Mouse (Mus musculus): Measurements from ENCODE around the gene Nrarp. TPM values are rescaled to one million over a fixed set of nuclear protein-coding genes. Genes with fewer than 3 reads are reported as not detected.

Gene Nrarp
- total and polyA plus RNA-seq, 3 experiments = 0.20 to 3.1 (median 0.35) TPM

- peaks cover under 1% of the 10 kb centered on the region for H3K27me3 ChIP-seq (replicated peaks)
- no peaks in the 10 kb centered on the region for H3K9me3 ChIP-seq (replicated peaks; ENCODE audit: low read length)
- in situ Hi-C loops (cut with MboI; ENCODE audit: low pct_ligation_motif_present, low pct_unique_long_range_greater_than_20kb, low sequenced_read_pairs) (no loop called here), dilution Hi-C loops (cut with MboI; ENCODE audit: extremely low pct_ligation_motif_present, extremely low pct_unique_long_range_greater_than_20kb, low sequenced_read_pairs) (no loop called here)
- no peak overlapping the region for H3K4me3 ChIP-seq (replicated peaks in 1 of 3; ENCODE audit: low read depth in 2 of 3, low read length in 2 of 3, poor library complexity in 1 of 3)
- H3K9ac ChIP-seq (ENCODE audit: insufficient read depth, low read depth) = no peak overlapping the region
- no peak for TF ChIP-seq MAZ (IDR thresholded peaks at IDR 0.05; ENCODE audit: low read depth, low read length)
- TF ChIP-seq SIN3A (IDR thresholded peaks at IDR 0.05; ENCODE audit: low read length) = no peak
- TF ChIP-seq ZKSCAN1 (IDR thresholded peaks at IDR 0.05; ENCODE audit: borderline replicate concordance, low read depth, low read length) = no peak
- no peak for TF ChIP-seq USF2 (conservative IDR thresholded peaks at IDR 0.05; ENCODE audit: low read depth, low read length)
- no peak for TF ChIP-seq RAD21 (IDR thresholded peaks at IDR 0.05; ENCODE audit: low read depth, low read length)
- TF ChIP-seq TCF12 (IDR thresholded peaks at IDR 0.05; ENCODE audit: low read depth, low read length) = no peak
- TF ChIP-seq PAX5 (IDR thresholded peaks at IDR 0.05; ENCODE audit: low read length) = no peak
- TF ChIP-seq SMC3 (IDR thresholded peaks at IDR 0.05; ENCODE audit: low read depth, low read length) = no peak
- no peak for TF ChIP-seq ZMIZ1 (IDR thresholded peaks at IDR 0.05; ENCODE audit: low read depth, low read length)
- no peak for TF ChIP-seq NRF1 (IDR thresholded peaks at IDR 0.05; ENCODE audit: low read depth, low read length)
- TF ChIP-seq EP300 (IDR thresholded peaks at IDR 0.05; ENCODE audit: low read length) = no peak
- no peak for DNase-seq (ENCODE audit: extremely low read depth)
- H3K4me1 ChIP-seq (ENCODE audit: control insufficient read depth in 1 of 2, insufficient read depth in 2 of 2) = no peaks in the 10 kb centered on the region
- H3K79me2 ChIP-seq (replicated peaks; ENCODE audit: control insufficient read depth, extremely low read depth, insufficient read depth, poor library complexity, severe bottlenecking) = no peaks in the 10 kb centered on the region
- no peak overlapping the region for H3K4me2 ChIP-seq (ENCODE audit: insufficient read depth, low read depth, poor library complexity, severe bottlenecking)
- no peaks in the 10 kb centered on the region for H3K36me3 ChIP-seq (replicated peaks in 1 of 2; ENCODE audit: control insufficient read depth in 1 of 2, insufficient read depth in 1 of 2, low read length in 1 of 2)
- no peak overlapping the region for H3K27ac ChIP-seq (ENCODE audit: insufficient read depth, low read depth)
Observed at GRCm38 (mm10) chr2:25131601-25132000, 49.0 kb upstream of the Nrarp start.

GRCm38 (mm10) chr2:25137832-25138231 lies 42.7 kb upstream of the Nrarp start:
- Histone ChIP-seq H3K27me3 (replicated peaks) (peaks cover 4% of the 10 kb centered on the region), H3K36me3 (replicated peaks in 1 of 2; ENCODE audit: control insufficient read depth in 1 of 2, insufficient read depth in 1 of 2, low read length in 1 of 2) (no peaks in the 10 kb centered on the region), H3K27ac (ENCODE audit: insufficient read depth, low read depth) (no peak overlapping the region), H3K79me2 (replicated peaks; ENCODE audit: control insufficient read depth, extremely low read depth, insufficient read depth, poor library complexity, severe bottlenecking) (no peaks in the 10 kb centered on the region), H3K4me2 (ENCODE audit: insufficient read depth, low read depth, poor library complexity, severe bottlenecking) (no peak overlapping the region), H3K4me1 (ENCODE audit: control insufficient read depth in 1 of 2, insufficient read depth in 2 of 2) (no peaks in the 10 kb centered on the region), H3K9me3 (replicated peaks; ENCODE audit: low read length) (peaks cover 2% of the 10 kb centered on the region), H3K9ac (ENCODE audit: insufficient read depth, low read depth) (no peak overlapping the region), H3K4me3 (replicated peaks in 1 of 3; ENCODE audit: low read depth in 2 of 3, low read length in 2 of 3, poor library complexity in 1 of 3) (no peak overlapping the region)
- in situ Hi-C loops (cut with MboI; ENCODE audit: low pct_ligation_motif_present, low pct_unique_long_range_greater_than_20kb, low sequenced_read_pairs) (no loop called here), dilution Hi-C loops (cut with MboI; ENCODE audit: extremely low pct_ligation_motif_present, extremely low pct_unique_long_range_greater_than_20kb, low sequenced_read_pairs) (no loop called here)
- DNase-seq (ENCODE audit: extremely low read depth) = no peak
- no peak for TF ChIP-seq PAX5 (IDR thresholded peaks at IDR 0.05; ENCODE audit: low read length)
- no peak for TF ChIP-seq NRF1 (IDR thresholded peaks at IDR 0.05; ENCODE audit: low read depth, low read length)
- TF ChIP-seq POLR2A (IDR thresholded peaks at IDR 0.05; ENCODE audit: low read depth, low read length) = no peak
- TF ChIP-seq CTCF (conservative IDR thresholded peaks at IDR 0.05 in 1 of 2, IDR thresholded peaks at IDR 0.05 in 1 of 2; ENCODE audit: low read depth in 2 of 2, low read length in 2 of 2) = no peak
- no peak for TF ChIP-seq KAT2A (IDR thresholded peaks at IDR 0.05; ENCODE audit: insufficient replicate concordance, low read length)
- no peak for TF ChIP-seq MYC (IDR thresholded peaks at IDR 0.05; ENCODE audit: low read depth, low read length)
- no peak for TF ChIP-seq ZC3H11A (IDR thresholded peaks at IDR 0.05; ENCODE audit: low read depth, low read length)
- TF ChIP-seq CHD2 (IDR thresholded peaks at IDR 0.05; ENCODE audit: low read length) = no peak
- no peak for TF ChIP-seq HCFC1 (IDR thresholded peaks at IDR 0.05; ENCODE audit: low read depth, low read length)
- no peak for TF ChIP-seq TBP (conservative IDR thresholded peaks at IDR 0.05; ENCODE audit: low read depth, low read length)
- no peak for TF ChIP-seq BHLHE40 (IDR thresholded peaks at IDR 0.05; ENCODE audit: low read depth, low read length)
- no peak for TF ChIP-seq SMC3 (IDR thresholded peaks at IDR 0.05; ENCODE audit: low read depth, low read length)
- TF ChIP-seq MEF2A (IDR thresholded peaks at IDR 0.05; ENCODE audit: borderline replicate concordance, low read depth, low read length) = no peak
- TF ChIP-seq JUND (conservative IDR thresholded peaks at IDR 0.05; ENCODE audit: low read depth, low read length) = no peak
- TF ChIP-seq UBTF (IDR thresholded peaks at IDR 0.05; ENCODE audit: low read depth, low read length) = no peak
- no peak for TF ChIP-seq MAFK (IDR thresholded peaks at IDR 0.05; ENCODE audit: insufficient replicate concordance, low read length)
- TF ChIP-seq JUN (IDR thresholded peaks at IDR 0.05; ENCODE audit: insufficient read depth, low read depth, low read length) = no peak
- TF ChIP-seq EP300 (IDR thresholded peaks at IDR 0.05; ENCODE audit: low read length) = no peak
- no peak for TF ChIP-seq ZKSCAN1 (IDR thresholded peaks at IDR 0.05; ENCODE audit: borderline replicate concordance, low read depth, low read length)

Measured in CH12.LX (cell line).